Mouse (Mus musculus) hindbrain, embryonic 13.5 days (tissue): Measurements from ENCODE around the gene Serpinb8. TPM values are rescaled to one million over a fixed set of nuclear protein-coding genes. Genes with fewer than 3 reads are reported as not detected.
A peak's percentile ranks its signal among the peaks of the same experiment; 100 is the strongest.

Experiments used
- ATAC-seq: fragments of 200-750 bp; cut with Nextera tagmentation; 2 replicates; pipeline ENCODE4 v1.8.0; 2017; ENCODE audit warnings: moderate TSS enrichment; ENCODE audit not compliant: low FRiP score
- H3K27ac ChIP-seq: fragments of 300-500 bp; sonication (generic); 2 replicates; pipeline ENCODE4 v1.5.1; 2015; ENCODE audit warnings: inconsistent platforms, mild to moderate bottlenecking, moderate library complexity
- H3K27me3 ChIP-seq: fragments of 300-500 bp; sonication (generic); 2 replicates; pipeline ENCODE4 v1.6.1; 2015; ENCODE audit warnings: mild to moderate bottlenecking, inconsistent platforms
- H3K36me3 ChIP-seq: fragments of 300-500 bp; sonication (generic); 2 replicates; pipeline ENCODE4 v1.6.1; 2015; ENCODE audit warnings: mild to moderate bottlenecking, inconsistent platforms
- H3K4me1 ChIP-seq: fragments of 300-500 bp; sonication (generic); replicated peaks from 2 replicates; pipeline ENCODE4 v1.6.1; 2015; ENCODE audit warnings: inconsistent platforms
- H3K4me2 ChIP-seq: fragments of 300-500 bp; sonication (generic); 2 replicates; pipeline ENCODE4 v1.6.1; 2015; ENCODE audit warnings: inconsistent platforms, mild to moderate bottlenecking, moderate library complexity
- H3K4me3 ChIP-seq: fragments of 300-500 bp; sonication (generic); 2 replicates; pipeline ENCODE4 v1.5.1; 2015; ENCODE audit warnings: mild to moderate bottlenecking, inconsistent platforms
- H3K9ac ChIP-seq: fragments of 300-500 bp; sonication (generic); 2 replicates; pipeline ENCODE4 v1.6.1; 2015; ENCODE audit warnings: mild to moderate bottlenecking, inconsistent platforms
- H3K9me3 ChIP-seq: fragments of 300-500 bp; sonication (generic); 2 replicates; pipeline ENCODE4 v1.6.1; 2016; ENCODE audit warnings: inconsistent platforms
- WGBS: fragments of 180-500 bp; shearing (Covaris S2); methylation state at CpG from one replicate; pipeline ENCODE4 v1.1.7; 2015; 5-methylcytosine and 5-hydroxymethylcytosine counted together
- polyA plus RNA-seq: library from polyadenylated mRNA; unstranded; fragments of >200 nt; fragmentation: Nextera tagmentation; extraction: Ambion mirVana; gene quantifications from 2 replicates; pipeline ENCODE4 v1.2.1, GENCODE M21; 2015

Gene Serpinb8
- polyA plus RNA-seq, 1 experiment from 2014 or later, result 0.86 TPM

- Histone ChIP-seq H3K4me2 (no peak overlapping the region), H3K9me3 (no peaks in the 10 kb centered on the region), H3K27ac (no peak overlapping the region), H3K4me3 (no peak overlapping the region), H3K36me3 (no peaks in the 10 kb centered on the region), H3K27me3 (no peaks in the 10 kb centered on the region), H3K4me1 (0 out of 2 replicates have a peak, but pooled peaks cover 3% of the 10 kb centered on the region), H3K9ac (no peak overlapping the region)
- whole genome bisulfite sequencing, result 70% methylated on average over 3 of the region's 3 CpGs
- ATAC-seq, result no peak
Measured at GRCm38 (mm10) chr1:107592644-107593043, 2.8 kb downstream of the Serpinb8 start.

- H3K9ac ChIP-seq, result no peak overlapping the region
- 0 out of 2 replicates have a peak, but pooled peaks cover 3% of the 10 kb centered on the region for H3K4me1 ChIP-seq
- H3K27me3 ChIP-seq, result no peaks in the 10 kb centered on the region
- H3K9me3 ChIP-seq, result no peaks in the 10 kb centered on the region
- ATAC-seq, result no peak
- WGBS, result 85% methylated on average over 2 of the region's 2 CpGs
- H3K4me2 ChIP-seq, result no peak overlapping the region
- H3K36me3 ChIP-seq, result no peaks in the 10 kb centered on the region
- no peak overlapping the region for H3K27ac ChIP-seq
- no peak overlapping the region for H3K4me3 ChIP-seq
Measured at GRCm38 (mm10) chr1:107593469-107593868, 3.7 kb downstream of the Serpinb8 start.

GRCm38 (mm10) chr1:107596874-107597273 is 7.1 kb downstream of the Serpinb8 start:
- H3K27me3 ChIP-seq, result no peaks in the 10 kb centered on the region
- no peak for ATAC-seq
- no peak overlapping the region for H3K4me2 ChIP-seq
- no peaks in the 10 kb centered on the region for H3K4me1 ChIP-seq
- H3K4me3 ChIP-seq, result no peak overlapping the region
- no peaks in the 10 kb centered on the region for H3K36me3 ChIP-seq
- no peak overlapping the region for H3K9ac ChIP-seq
- H3K27ac ChIP-seq, result no peak overlapping the region
- H3K9me3 ChIP-seq, result no peaks in the 10 kb centered on the region

- Histone ChIP-seq H3K36me3 (no peaks in the 10 kb centered on the region), H3K4me3 (no peak overlapping the region), H3K4me2 (no peak overlapping the region), H3K4me1 (no peaks in the 10 kb centered on the region), H3K27ac (no peak overlapping the region), H3K9me3 (no peaks in the 10 kb centered on the region), H3K27me3 (no peaks in the 10 kb centered on the region), H3K9ac (no peak overlapping the region)
- ATAC-seq, result no peak
Measured at GRCm38 (mm10) chr1:107598476-107598875, 8.7 kb downstream of the Serpinb8 start.

GRCm38 (mm10) chr1:107608942-107609341 is 19.1 kb downstream of the Serpinb8 start:
- Histone ChIP-seq H3K4me1 (no peaks in the 10 kb centered on the region), H3K27ac (no peak overlapping the region), H3K9me3 (no peaks in the 10 kb centered on the region), H3K4me2 (no peak overlapping the region), H3K27me3 (no peaks in the 10 kb centered on the region), H3K36me3 (no peaks in the 10 kb centered on the region), H3K4me3 (no peak overlapping the region), H3K9ac (no peak overlapping the region)
- WGBS, result 67% methylated on average over 1 of the region's 1 CpGs
- ATAC-seq, result no peak

- Histone ChIP-seq H3K4me1 (no peaks in the 10 kb centered on the region), H3K27me3 (no peaks in the 10 kb centered on the region), H3K9me3 (no peaks in the 10 kb centered on the region), H3K4me3 (no peak overlapping the region), H3K9ac (no peak overlapping the region), H3K36me3 (no peaks in the 10 kb centered on the region), H3K4me2 (no peak overlapping the region), H3K27ac (no peak overlapping the region)
- 88% methylated on average over 2 of the region's 2 CpGs for WGBS
- ATAC-seq, result no peak
Measured at GRCm38 (mm10) chr1:107614087-107614486, 24.3 kb downstream of the Serpinb8 start.

GRCm38 (mm10) chr1:107622017-107622416 is 32.2 kb downstream of the Serpinb8 start:
- no peak for ATAC-seq

GRCm38 (mm10) chr1:107635936-107636335 is 46.1 kb downstream of the Serpinb8 start:
- ATAC-seq, result 0 out of 2 replicates have a peak, but pooled peaks have one; percentile 63
- no peaks in the 10 kb centered on the region for H3K4me1 ChIP-seq
- WGBS, result 30% methylated on average over 4 of the region's 4 CpGs

More at GRCm38 (mm10) chr1:107622017-107622416, 32.2 kb downstream of the Serpinb8 start:
- Histone ChIP-seq H3K9ac (no peak overlapping the region), H3K36me3 (no peaks in the 10 kb centered on the region), H3K4me3 (no peak overlapping the region), H3K27me3 (no peaks in the 10 kb centered on the region), H3K9me3 (no peaks in the 10 kb centered on the region), H3K4me2 (no peak overlapping the region), H3K4me1 (no peaks in the 10 kb centered on the region), H3K27ac (no peak overlapping the region)
- 65% methylated on average over 4 of the region's 4 CpGs for WGBS

GRCm38 (mm10) chr1:107638056-107638455 is 48.2 kb downstream of the Serpinb8 start:
- Histone ChIP-seq H3K27me3 (no peaks in the 10 kb centered on the region), H3K27ac (no peak overlapping the region), H3K36me3 (no peaks in the 10 kb centered on the region), H3K4me2 (no peak overlapping the region), H3K9me3 (no peaks in the 10 kb centered on the region), H3K4me1 (no peaks in the 10 kb centered on the region), H3K4me3 (no peak overlapping the region), H3K9ac (no peak overlapping the region)
- WGBS, result 55% methylated on average over 1 of the region's 1 CpGs
- ATAC-seq, result no peak

More at GRCm38 (mm10) chr1:107635936-107636335, 46.1 kb downstream of the Serpinb8 start:
- no peak overlapping the region for H3K4me2 ChIP-seq
- no peak overlapping the region for H3K4me3 ChIP-seq
- H3K9ac ChIP-seq, result no peak overlapping the region
- no peaks in the 10 kb centered on the region for H3K36me3 ChIP-seq
- no peak overlapping the region for H3K27ac ChIP-seq
- no peaks in the 10 kb centered on the region for H3K27me3 ChIP-seq
- H3K9me3 ChIP-seq, result no peaks in the 10 kb centered on the region

- H3K27me3 ChIP-seq, result no peaks in the 10 kb centered on the region
- H3K9me3 ChIP-seq, result no peaks in the 10 kb centered on the region
- no peak overlapping the region for H3K27ac ChIP-seq
- no peak overlapping the region for H3K4me3 ChIP-seq
- no peaks in the 10 kb centered on the region for H3K36me3 ChIP-seq
- H3K4me2 ChIP-seq, result no peak overlapping the region
- WGBS, result 86% methylated on average over 3 of the region's 3 CpGs
- no peak overlapping the region for H3K9ac ChIP-seq
- H3K4me1 ChIP-seq, result no peaks in the 10 kb centered on the region
- ATAC-seq, result no peak
Measured at GRCm38 (mm10) chr1:107638459-107638858, 48.7 kb downstream of the Serpinb8 start.

GRCm38 (mm10) chr1:107642457-107643118 is 52.8 kb downstream of the Serpinb8 start:
- Histone ChIP-seq H3K9ac (no peak overlapping the region), H3K9me3 (no peaks in the 10 kb centered on the region), H3K36me3 (no peaks in the 10 kb centered on the region), H3K4me1 (no peaks in the 10 kb centered on the region), H3K27ac (no peak overlapping the region), H3K4me3 (no peak overlapping the region), H3K27me3 (no peaks in the 10 kb centered on the region), H3K4me2 (no peak overlapping the region)
- no peak for ATAC-seq
- 72% methylated on average over 2 of the region's 2 CpGs for WGBS

- Histone ChIP-seq H3K4me2 (no peak overlapping the region), H3K36me3 (no peaks in the 10 kb centered on the region), H3K27ac (no peak overlapping the region), H3K27me3 (no peaks in the 10 kb centered on the region), H3K4me1 (no peaks in the 10 kb centered on the region), H3K9ac (no peak overlapping the region), H3K4me3 (no peak overlapping the region), H3K9me3 (no peaks in the 10 kb centered on the region)
- WGBS, result 73% methylated on average over 6 of the region's 6 CpGs
- ATAC-seq, result no peak
Measured at GRCm38 (mm10) chr1:107645086-107645485, 55.3 kb downstream of the Serpinb8 start.

GRCm38 (mm10) chr1:107657689-107658088 is 67.9 kb downstream of the Serpinb8 start:
- Histone ChIP-seq H3K4me3 (no peak overlapping the region), H3K9ac (no peak overlapping the region), H3K27ac (no peak overlapping the region), H3K9me3 (no peaks in the 10 kb centered on the region), H3K4me2 (no peak overlapping the region), H3K27me3 (no peaks in the 10 kb centered on the region), H3K4me1 (no peaks in the 10 kb centered on the region), H3K36me3 (no peaks in the 10 kb centered on the region)
- no peak for ATAC-seq
- 90% methylated on average over 2 of the region's 2 CpGs for WGBS
